10 mouse cellular contexts compared by ENCODE assay signal in the genomic region with DNA sequence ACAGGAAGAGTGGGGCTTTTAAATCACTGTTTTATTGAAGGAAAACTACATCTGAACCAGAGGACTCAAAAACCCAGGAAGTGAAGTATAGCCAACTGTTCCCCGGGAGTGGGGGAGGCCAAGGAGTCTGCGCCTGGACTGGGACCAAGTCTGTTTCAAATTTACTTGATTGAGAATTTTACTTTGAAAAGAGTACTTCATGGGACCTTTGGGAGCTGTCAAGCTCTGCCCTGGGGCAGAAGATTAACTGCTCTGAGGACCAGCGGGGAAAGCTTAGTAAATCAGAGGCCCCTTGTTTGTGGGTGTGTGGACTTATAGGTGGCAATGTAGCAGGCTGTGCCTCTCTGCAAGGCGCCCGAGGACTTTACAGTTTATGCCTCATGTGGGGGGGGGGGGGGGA. TPM values are rescaled to one million over a fixed set of nuclear protein-coding genes. Genes with fewer than 3 reads are reported as not detected.
DNase-seq lines count a peak whose midpoint lies in the region; ATAC-seq and TF ChIP-seq lines count a peak whose summit lies in the region.
"Had no signal": no experiment of that assay in that cellular context is flagged by ENCODE, and none has a peak within 500 bp of the region (broad histone marks: within the 10 kb centered on the region; RNA-seq: fewer than 3 reads in every experiment).

No protein-coding gene starts in this region.

- no peak overlapping the region for H3K4me2 ChIP-seq in forebrain, embryonic 13.5 days
- no peak overlapping the region for H3K4me2 ChIP-seq in forebrain, embryonic 11.5 days (ENCODE audit: low read depth, low read length, severe bottlenecking)
- H3K4me2 ChIP-seq in hindbrain, postnatal 0 days (ENCODE audit: low read depth, low read length): no peak overlapping the region
- H3K4me2 ChIP-seq in heart, embryonic 11.5 days: no peak overlapping the region

- no peak overlapping the region for H3K4me3 ChIP-seq in forebrain, embryonic 13.5 days
- H3K4me3 ChIP-seq in forebrain, embryonic 11.5 days (ENCODE audit: low read depth, low read length): no peak overlapping the region
- H3K4me3 ChIP-seq in hindbrain, postnatal 0 days (ENCODE audit: low read length): no peak overlapping the region
- no peak overlapping the region for H3K4me3 ChIP-seq in heart, embryonic 11.5 days (ENCODE audit: low read depth, low read length)
- H3K4me3 ChIP-seq: myocyte had no signal

- no peak for TF ChIP-seq CTCF in hindbrain, postnatal 0 days (IDR thresholded peaks at IDR 0.05; ENCODE audit: low read depth)

- DNase-seq in forebrain, embryonic 11.5 days (ENCODE audit: low spot score): no peak
- DNase-seq in embryo, embryonic 9.5 days (ENCODE audit: extremely low spot score): peak; percentile 57
- peak; percentile 50 for DNase-seq in hindbrain, postnatal 0 days (ENCODE audit: low spot score)
- peak; percentile 90 for DNase-seq in mesoderm, embryonic 11.5 days (ENCODE audit: low read depth, low spot score)
- no peak for DNase-seq in thymus, postnatal 0 days (ENCODE audit: low spot score)
- no peak for DNase-seq in spleen, postnatal 4 days (ENCODE audit: low spot score in 2 of 2)
- DNase-seq: cerebellum, adult 11-12 months had no signal

- WGBS in forebrain, embryonic 13.5 days: 36% methylated on average over 5 of the region's 5 CpGs
- WGBS in forebrain, embryonic 11.5 days: 31% methylated on average over 5 of the region's 5 CpGs
- WGBS in hindbrain, postnatal 0 days: 30% methylated on average over 5 of the region's 5 CpGs
- 61% methylated on average over 5 of the region's 5 CpGs for WGBS in heart, embryonic 11.5 days (ENCODE audit: insufficient replicate concordance)

- peak; percentile 87 for ATAC-seq in forebrain, embryonic 13.5 days
- no peak for ATAC-seq in forebrain, embryonic 11.5 days (replicated peaks; ENCODE audit: low FRiP score)
- no peak for ATAC-seq in hindbrain, postnatal 0 days
- ATAC-seq in heart, embryonic 11.5 days (replicated peaks; ENCODE audit: insufficient number of reproducible peaks, low FRiP score, low TSS enrichment): no peak

- no peaks in the 10 kb centered on the region for H3K27me3 ChIP-seq in forebrain, embryonic 13.5 days
- H3K27me3 ChIP-seq in forebrain, embryonic 11.5 days (ENCODE audit: control insufficient read depth, insufficient read depth, low read length): no peaks in the 10 kb centered on the region
- H3K27me3 ChIP-seq in hindbrain, postnatal 0 days (ENCODE audit: insufficient read depth, low read length): no peaks in the 10 kb centered on the region
- no peaks in the 10 kb centered on the region for H3K27me3 ChIP-seq in heart, embryonic 11.5 days (ENCODE audit: control insufficient read depth, insufficient read depth, low read length)

- no peak overlapping the region for H3K9ac ChIP-seq in forebrain, embryonic 13.5 days
- no peak overlapping the region for H3K9ac ChIP-seq in forebrain, embryonic 11.5 days (ENCODE audit: low read length)
- no peak overlapping the region for H3K9ac ChIP-seq in hindbrain, postnatal 0 days (replicated peaks; ENCODE audit: low read length)
- no peak overlapping the region for H3K9ac ChIP-seq in heart, embryonic 11.5 days (ENCODE audit: low read depth, low read length)

- peaks cover 9% of the 10 kb centered on the region; the same call in 1 of the 2 replicates for H3K4me1 ChIP-seq in forebrain, embryonic 13.5 days
- H3K4me1 ChIP-seq in forebrain, embryonic 11.5 days (replicated peaks; ENCODE audit: control insufficient read depth, insufficient read depth, low read length): no peaks in the 10 kb centered on the region
- no peaks in the 10 kb centered on the region for H3K4me1 ChIP-seq in hindbrain, postnatal 0 days (ENCODE audit: insufficient read depth, low read length)
- H3K4me1 ChIP-seq in heart, embryonic 11.5 days (ENCODE audit: control insufficient read depth, insufficient read depth, low read length): no peaks in the 10 kb centered on the region

- no peaks in the 10 kb centered on the region for H3K36me3 ChIP-seq in forebrain, embryonic 13.5 days (ENCODE audit: poor library complexity, severe bottlenecking)
- no peaks in the 10 kb centered on the region for H3K36me3 ChIP-seq in forebrain, embryonic 11.5 days (ENCODE audit: control insufficient read depth, insufficient read depth, low read length)
- no peaks in the 10 kb centered on the region for H3K36me3 ChIP-seq in hindbrain, postnatal 0 days (ENCODE audit: insufficient read depth, low read length)
- no peaks in the 10 kb centered on the region for H3K36me3 ChIP-seq in heart, embryonic 11.5 days (ENCODE audit: control insufficient read depth, insufficient read depth, low read length)

- H3K27ac ChIP-seq in forebrain, embryonic 13.5 days: peak overlapping the region; percentile 10; the same call in 1 of the 2 replicates
- H3K27ac ChIP-seq in forebrain, embryonic 11.5 days (ENCODE audit: low read depth, low read length): no peak overlapping the region
- H3K27ac ChIP-seq in hindbrain, postnatal 0 days: no peak overlapping the region
- no peak overlapping the region for H3K27ac ChIP-seq in heart, embryonic 11.5 days (ENCODE audit: low read depth, low read length)

- peaks cover 9% of the 10 kb centered on the region; the same call in 1 of the 2 replicates for H3K9me3 ChIP-seq in forebrain, embryonic 13.5 days (replicated peaks)
- no peaks in the 10 kb centered on the region; the same call in 1 of the 2 replicates for H3K9me3 ChIP-seq in forebrain, embryonic 11.5 days (ENCODE audit: control insufficient read depth, low read length)
- no peaks in the 10 kb centered on the region for H3K9me3 ChIP-seq in hindbrain, postnatal 0 days (ENCODE audit: low read length)
- H3K9me3 ChIP-seq in heart, embryonic 11.5 days (replicated peaks; ENCODE audit: control insufficient read depth, low read length): no peaks in the 10 kb centered on the region; the same call in 1 of the 2 replicates

RNA-seq across cellular contexts. Expression of a gene that starts 49.1 kb away (rescaled TPM):
- polyA plus RNA-seq in forebrain, embryonic 13.5 days (2015; fragmentation: Nextera tagmentation; extraction: Ambion mirVana): 12.7 and 16.8 TPM in 2 replicates
- polyA plus RNA-seq in forebrain, embryonic 11.5 days (2014; fragmentation: Nextera tagmentation; extraction: Ambion mirVana): 21.0 and 22.7 TPM in 2 replicates
- 10.6 and 12.1 TPM in 2 replicates for total RNA-seq in hindbrain, postnatal 0 days (2014; rRNA removed)
- 4.2 and 4.8 TPM in 2 replicates for polyA plus RNA-seq in hindbrain, postnatal 0 days (2015; fragmentation: Nextera tagmentation; extraction: Ambion mirVana)
- 2.0 and 3.3 TPM in 2 replicates for polyA plus RNA-seq in thymus, postnatal 0 days (2015; fragmentation: Nextera tagmentation; extraction: Ambion mirVana)
- polyA plus RNA-seq in heart, embryonic 11.5 days (2014; fragmentation: Nextera tagmentation; extraction: Ambion mirVana): 26.0 and 30.6 TPM in 2 replicates

Comparison
In these comparisons a context has a peak if more than half of its experiments do, and no peak if none do; other contexts are left out.
1. DNase-seq: peak in embryo, embryonic 9.5 days (single experiment), hindbrain, postnatal 0 days (single experiment) and mesoderm, embryonic 11.5 days (single experiment); none in forebrain, embryonic 11.5 days (single experiment), thymus, postnatal 0 days (single experiment) and spleen, postnatal 4 days (0 of 2).